Mouse (Mus musculus) layer of hippocampus, adult 18-20 months (tissue): Measurements from ENCODE around the gene Fads1. TPM values are rescaled to one million over a fixed set of nuclear protein-coding genes. Genes with fewer than 3 reads are reported as not detected.

Experiments
- DNase-seq, 2 experiments: peaks; one replicate each; pipeline ENCODE4 v3.0.0; 2022; ENCODE audit warnings: low spot score in 2 of 2
- total RNA-seq, 2 experiments: library from RNA; stranded (reverse); gene quantifications; 2 replicates each; pipeline ENCODE4 v1.2.3; 2021

The Fads1 gene
- total RNA-seq, 2 experiments from 2014 or later, result 187 to 200 TPM

- DNase-seq, result no peak
Observed at GRCm38 (mm10) chr19:10208851-10209250, 26.2 kb downstream of the Fads1 start.

GRCm38 (mm10) chr19:10210885-10211284, 28.2 kb downstream of the Fads1 start:
- DNase-seq, result no peak

- no peak for DNase-seq
Observed at GRCm38 (mm10) chr19:10213796-10214471, 31.2 kb downstream of the Fads1 start.

- DNase-seq, result no peak
Observed at GRCm38 (mm10) chr19:10216101-10216500, 33.4 kb downstream of the Fads1 start.

GRCm38 (mm10) chr19:10219108-10219507, 36.4 kb downstream of the Fads1 start:
- DNase-seq, result peak; percentile 42 to 74

GRCm38 (mm10) chr19:10219593-10219992, 36.9 kb downstream of the Fads1 start:
- no peak for DNase-seq

- no peak for DNase-seq
Observed at GRCm38 (mm10) chr19:10221585-10221984, 38.9 kb downstream of the Fads1 start.

- DNase-seq, result no peak
Observed at GRCm38 (mm10) chr19:10222656-10223055, 40.0 kb downstream of the Fads1 start.

GRCm38 (mm10) chr19:10223561-10223960, 40.9 kb downstream of the Fads1 start:
- DNase-seq, result no peak

- DNase-seq, result no peak
Observed at GRCm38 (mm10) chr19:10224637-10225453, 42.2 kb downstream of the Fads1 start.

GRCm38 (mm10) chr19:10225767-10226166, 43.1 kb downstream of the Fads1 start:
- DNase-seq, result no peak

- DNase-seq, result no peak
Observed at GRCm38 (mm10) chr19:10231016-10231415, 48.3 kb downstream of the Fads1 start.

- DNase-seq, result peak in 1 of 2 experiments; percentile 44
Observed at GRCm38 (mm10) chr19:10231871-10232270, 49.2 kb downstream of the Fads1 start.

GRCm38 (mm10) chr19:10232327-10233017, 49.8 kb downstream of the Fads1 start:
- peak in 1 of 2 experiments; percentile 60 for DNase-seq

- DNase-seq, result no peak
Observed at GRCm38 (mm10) chr19:10235784-10236565, 53.3 kb downstream of the Fads1 start.

- DNase-seq, result no peak
Observed at GRCm38 (mm10) chr19:10238477-10238876, 55.8 kb downstream of the Fads1 start.

- no peak for DNase-seq
Observed at GRCm38 (mm10) chr19:10239419-10239818, 56.7 kb downstream of the Fads1 start.

- DNase-seq, result no peak
Observed at GRCm38 (mm10) chr19:10239975-10240653, 57.4 kb downstream of the Fads1 start.

- DNase-seq, result peak; percentile 62 to 79
Observed at GRCm38 (mm10) chr19:10240654-10241305, 58.1 kb downstream of the Fads1 start, which contains the start of gene Myrf. Gene Myrf (minus strand): TSS chr19:10240748.

GRCm38 (mm10) chr19:10242916-10243315, 60.2 kb downstream of the Fads1 start:
- peak in 1 of 2 experiments; percentile 49 for DNase-seq
